Mouse (Mus musculus): ENCODE data around the gene Guk1. TPM values are rescaled to one million over a fixed set of nuclear protein-coding genes. Genes with fewer than 3 reads are reported as not detected.

The Guk1 gene
- polyA plus RNA-seq, 1 experiment from 2014 or later, result 113 TPM

GRCm38 (mm10) chr11:59210020-59210419 is 18.0 kb upstream of the Guk1 start:
- no peaks in the 10 kb centered on the region for H3K27me3 ChIP-seq
- H3K4me1 ChIP-seq, result peaks cover 20% of the 10 kb centered on the region
- no peak overlapping the region for H3K4me2 ChIP-seq (replicated peaks)
- ATAC-seq (ENCODE audit: insufficient number of reproducible peaks, low FRiP score, low TSS enrichment, low read depth), result no peak
- peaks cover 69% of the 10 kb centered on the region for H3K36me3 ChIP-seq
- H3K27ac ChIP-seq (replicated peaks), result 0 out of 2 replicates have a peak overlapping the region, but pooled peaks have one; percentile 93
- no peak overlapping the region for H3K4me3 ChIP-seq (replicated peaks)
- 81% methylated on average over 4 of the region's 4 CpGs for WGBS
- no peak overlapping the region for H3K9ac ChIP-seq
- H3K9me3 ChIP-seq (replicated peaks), result no peaks in the 10 kb centered on the region

GRCm38 (mm10) chr11:59209580-59209979 is 17.6 kb upstream of the Guk1 start:
- Histone ChIP-seq H3K4me1 (peaks cover 20% of the 10 kb centered on the region), H3K36me3 (peaks cover 67% of the 10 kb centered on the region), H3K27ac (replicated peaks) (0 out of 2 replicates have a peak overlapping the region, but pooled peaks have one; percentile 93), H3K4me3 (replicated peaks) (peak overlapping the region; percentile 98; the same call in 1 of the 2 replicates), H3K9ac (no peak overlapping the region), H3K27me3 (no peaks in the 10 kb centered on the region), H3K4me2 (replicated peaks) (peak overlapping the region; percentile 84), H3K9me3 (replicated peaks) (no peaks in the 10 kb centered on the region)
- ATAC-seq (ENCODE audit: insufficient number of reproducible peaks, low FRiP score, low TSS enrichment, low read depth), result no peak
- WGBS, result 57% methylated on average over 5 of the region's 5 CpGs

- WGBS, result 12% methylated on average over 18 of the region's 18 CpGs
- ATAC-seq (ENCODE audit: insufficient number of reproducible peaks, low FRiP score, low TSS enrichment, low read depth), result peak; percentile 45
These were observed 17.0 kb upstream of the Guk1 start for GRCm38 (mm10) chr11:59209003-59209441.

DNA sequence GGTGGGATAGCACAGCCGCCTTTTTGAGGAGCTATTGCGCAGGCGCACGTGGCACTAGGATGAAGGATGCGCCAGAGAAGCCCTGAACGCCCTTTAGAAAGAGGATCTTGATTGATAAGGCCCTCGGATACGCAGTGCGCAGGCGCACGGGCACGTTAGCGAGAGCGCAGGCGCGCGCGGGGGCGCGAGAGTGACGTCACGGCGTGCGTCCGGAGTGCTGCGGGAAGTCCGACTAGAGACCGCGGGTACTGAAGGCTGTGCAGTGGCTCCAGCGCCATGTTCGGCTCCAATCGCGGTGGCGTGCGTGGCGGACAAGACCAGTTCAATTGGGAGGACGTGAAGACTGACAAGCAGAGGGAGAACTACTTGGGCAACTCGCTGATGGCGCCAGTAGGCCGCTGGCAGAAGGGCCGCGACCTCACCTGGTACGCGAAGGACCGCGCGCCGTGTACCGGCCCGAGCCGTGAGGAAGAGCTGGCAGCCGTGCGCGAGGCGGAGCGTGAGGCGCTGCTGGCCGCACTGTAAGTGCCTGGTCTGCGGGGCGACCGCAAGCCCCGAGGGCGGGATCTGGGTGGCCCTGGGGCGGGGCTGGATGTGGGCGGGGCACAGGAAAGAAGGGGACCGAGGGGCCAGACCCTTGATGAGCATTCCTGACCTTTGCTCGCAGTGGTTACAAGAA is 16.3 kb upstream of the Guk1 start, which contains the start of gene 2310033P09Rik:
TSS of gene 2310033P09Rik (plus strand) at position 169 of the 679 bp plus-strand sequence.
- H3K9me3 ChIP-seq (replicated peaks), result no peaks in the 10 kb centered on the region
- H3K27me3 ChIP-seq, result no peaks in the 10 kb centered on the region
- peak within 1 kb of the TSS; percentile 84 for H3K4me2 ChIP-seq (replicated peaks)
- peak within 1 kb of the TSS; percentile 93 for H3K27ac ChIP-seq (replicated peaks)
- peaks cover 62% of the 10 kb centered on the region for H3K36me3 ChIP-seq
- peak; percentile 81 for ATAC-seq (ENCODE audit: insufficient number of reproducible peaks, low FRiP score, low TSS enrichment, low read depth)
- peak within 1 kb of the TSS; percentile 98 for H3K4me3 ChIP-seq (replicated peaks)
- under 1% methylated on average over 67 of the region's 67 CpGs for WGBS
- peaks cover 20% of the 10 kb centered on the region for H3K4me1 ChIP-seq
- peak within 1 kb of the TSS; percentile 85 for H3K9ac ChIP-seq

More at GRCm38 (mm10) chr11:59209003-59209441, 17.0 kb upstream of the Guk1 start:
- H3K4me3 ChIP-seq (replicated peaks), result peak overlapping the region; percentile 98
- peaks cover 67% of the 10 kb centered on the region for H3K36me3 ChIP-seq
- H3K4me2 ChIP-seq (replicated peaks), result peak overlapping the region; percentile 84
- peak overlapping the region; percentile 93 for H3K27ac ChIP-seq (replicated peaks)
- H3K4me1 ChIP-seq, result peaks cover 20% of the 10 kb centered on the region
- H3K9ac ChIP-seq, result peak overlapping the region; percentile 85; the same call in 1 of the 2 replicates
- H3K9me3 ChIP-seq (replicated peaks), result no peaks in the 10 kb centered on the region
- no peaks in the 10 kb centered on the region for H3K27me3 ChIP-seq

- peak within 1 kb of the TSS; percentile 96 for H3K4me3 ChIP-seq (replicated peaks)
- H3K36me3 ChIP-seq, result peaks cover 35% of the 10 kb centered on the region
- peak; percentile 93 for ATAC-seq (ENCODE audit: insufficient number of reproducible peaks, low FRiP score, low TSS enrichment, low read depth)
- peaks cover 14% of the 10 kb centered on the region for H3K4me1 ChIP-seq
- WGBS, result under 1% methylated on average over 63 of the region's 63 CpGs
- H3K27ac ChIP-seq (replicated peaks), result peak within 1 kb of the TSS; percentile 84
- no peaks in the 10 kb centered on the region for H3K9me3 ChIP-seq (replicated peaks)
- H3K9ac ChIP-seq, result peak within 1 kb of the TSS; percentile 81
- peak within 1 kb of the TSS; percentile 93 for H3K4me2 ChIP-seq (replicated peaks)
- no peaks in the 10 kb centered on the region for H3K27me3 ChIP-seq
These were observed 10.3 kb upstream of the Guk1 start, which contains the start of gene Mrpl55 for GRCm38 (mm10) chr11:59202081-59202995. Gene Mrpl55, plus strand, starts transcription at chr11:59202486.

DNA sequence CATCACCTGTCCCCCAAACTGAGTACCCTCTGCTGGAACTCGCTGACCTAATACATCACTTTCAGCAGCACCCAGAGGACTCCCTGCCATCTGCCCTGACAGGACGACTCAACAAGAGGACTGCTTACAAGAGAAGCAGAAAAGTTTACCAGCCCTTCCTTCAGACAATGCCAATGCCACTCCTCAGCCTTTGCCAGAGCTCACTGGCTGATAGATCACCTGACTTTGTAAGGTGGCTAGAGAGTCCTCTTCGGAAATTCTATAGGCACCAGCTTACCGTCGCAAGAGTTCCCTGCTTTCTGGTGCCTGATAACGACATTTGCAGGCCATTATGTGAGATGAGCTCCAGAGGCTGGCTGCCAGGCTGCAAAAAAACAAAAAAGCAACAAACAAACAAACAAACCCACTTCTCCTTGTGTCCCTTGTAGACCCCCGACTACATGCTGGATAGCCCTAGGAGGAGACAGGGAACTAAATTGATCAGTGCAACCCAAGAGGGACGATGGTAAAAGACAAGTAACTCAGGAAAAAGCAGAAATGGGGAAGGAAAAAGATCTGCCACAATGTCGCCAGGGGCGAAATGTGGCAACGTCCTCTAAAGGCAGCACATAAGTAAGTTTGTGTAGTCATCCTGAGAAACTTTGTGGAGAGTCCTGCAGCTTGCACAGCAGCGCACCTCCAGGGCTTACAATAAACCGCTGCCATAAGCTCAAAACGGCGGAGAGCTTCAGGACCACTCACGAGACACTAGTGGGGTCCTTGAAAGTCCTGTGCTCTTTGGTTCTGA is 9.4 kb upstream of the Guk1 start:
- WGBS, result 31% methylated on average over 16 of the region's 16 CpGs
- Histone ChIP-seq H3K27ac (replicated peaks) (peak overlapping the region; percentile 84), H3K9me3 (replicated peaks) (no peaks in the 10 kb centered on the region), H3K4me2 (replicated peaks) (peak overlapping the region; percentile 93), H3K36me3 (peaks cover 31% of the 10 kb centered on the region), H3K4me1 (peaks cover 14% of the 10 kb centered on the region), H3K9ac (peak overlapping the region; percentile 81; the same call in 1 of the 2 replicates), H3K27me3 (no peaks in the 10 kb centered on the region), H3K4me3 (replicated peaks) (peak overlapping the region; percentile 96)
- ATAC-seq (ENCODE audit: insufficient number of reproducible peaks, low FRiP score, low TSS enrichment, low read depth), result no peak

GRCm38 (mm10) chr11:59196230-59196629 is 4.2 kb upstream of the Guk1 start:
- Histone ChIP-seq H3K36me3 (peaks cover 8% of the 10 kb centered on the region), H3K4me2 (replicated peaks) (no peak overlapping the region), H3K4me3 (replicated peaks) (no peak overlapping the region), H3K9me3 (replicated peaks) (no peaks in the 10 kb centered on the region), H3K9ac (no peak overlapping the region), H3K27ac (replicated peaks) (no peak overlapping the region), H3K27me3 (no peaks in the 10 kb centered on the region), H3K4me1 (peaks cover 4% of the 10 kb centered on the region)
- ATAC-seq (ENCODE audit: insufficient number of reproducible peaks, low FRiP score, low TSS enrichment, low read depth), result no peak

DNA sequence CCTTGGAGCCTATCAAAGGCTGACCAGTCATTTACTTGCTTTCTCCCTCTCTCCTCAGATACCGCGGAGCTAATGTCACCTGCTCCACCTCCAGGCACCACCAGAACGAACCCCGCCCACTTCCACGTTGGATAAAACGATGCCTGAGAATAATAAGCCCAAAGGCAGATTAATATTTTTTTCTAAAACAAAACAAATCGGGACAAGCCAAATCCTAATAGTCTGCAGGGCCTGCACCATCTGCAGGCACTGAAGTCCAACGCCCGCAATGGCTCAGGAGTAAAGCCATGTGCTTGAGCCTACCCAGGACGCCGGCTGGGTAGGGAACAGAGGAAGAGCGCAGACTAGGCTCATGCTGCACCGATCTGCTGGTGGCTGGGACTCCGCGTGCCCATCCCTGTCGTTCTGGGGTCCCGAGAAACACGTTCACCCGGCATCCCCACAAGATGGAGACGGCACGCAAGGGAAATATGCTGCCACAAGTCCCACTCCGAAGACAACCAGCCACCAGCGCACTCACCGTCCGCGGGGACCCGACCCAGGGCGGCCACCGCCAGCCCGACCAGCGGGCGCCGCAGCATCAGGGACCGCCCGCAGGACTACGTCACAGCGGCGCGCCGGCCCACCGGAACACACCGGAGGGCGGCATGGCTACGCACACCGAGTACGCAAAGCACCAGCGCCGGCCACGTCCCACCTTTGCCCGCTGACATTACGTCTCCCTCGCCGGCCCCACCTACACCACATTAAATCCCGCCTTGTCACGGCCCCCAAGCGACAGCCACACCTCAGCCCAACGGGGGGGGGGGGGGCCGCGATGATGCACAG is 567 bp downstream of the Guk1 start:
- peak overlapping the region; percentile 80 for H3K4me2 ChIP-seq (replicated peaks)
- H3K27me3 ChIP-seq, result no peaks in the 10 kb centered on the region
- peaks cover 9% of the 10 kb centered on the region; the same call in 1 of the 2 replicates for H3K36me3 ChIP-seq
- H3K4me1 ChIP-seq, result peaks cover 13% of the 10 kb centered on the region
- peak overlapping the region; percentile 62 for H3K9ac ChIP-seq
- H3K27ac ChIP-seq (replicated peaks), result peak overlapping the region; percentile 94
- WGBS, result under 1% methylated on average over 59 of the region's 59 CpGs
- ATAC-seq (ENCODE audit: insufficient number of reproducible peaks, low FRiP score, low TSS enrichment, low read depth), result peak; percentile 93
- no peaks in the 10 kb centered on the region for H3K9me3 ChIP-seq (replicated peaks)
- peak overlapping the region; percentile 72 for H3K4me3 ChIP-seq (replicated peaks)

DNA sequence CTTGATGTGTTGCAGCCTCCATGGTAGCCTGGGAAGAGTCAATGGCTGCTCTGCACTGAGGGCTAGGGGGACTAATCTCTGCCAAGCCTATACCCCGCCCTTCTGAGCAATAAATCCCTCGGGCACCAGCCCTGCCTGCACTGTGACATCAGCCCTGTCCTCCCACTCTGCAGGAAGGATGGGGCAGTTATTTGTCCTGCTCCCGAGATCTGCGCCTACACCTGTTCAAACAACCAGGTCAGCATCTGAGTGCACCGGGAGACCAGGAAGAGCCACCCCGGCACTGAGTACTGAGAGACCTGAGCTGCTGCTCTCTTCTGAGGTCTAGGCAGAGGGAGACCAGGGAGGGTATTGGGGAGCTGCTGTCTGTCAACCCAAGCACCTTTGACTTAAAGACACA is 4.3 kb downstream of the Guk1 start:
- 79% methylated on average over 6 of the region's 6 CpGs for WGBS
- H3K4me2 ChIP-seq (replicated peaks), result no peak overlapping the region
- no peak for ATAC-seq (ENCODE audit: insufficient number of reproducible peaks, low FRiP score, low TSS enrichment, low read depth)
- H3K27ac ChIP-seq (replicated peaks), result no peak overlapping the region
- no peaks in the 10 kb centered on the region for H3K27me3 ChIP-seq
- peaks cover 13% of the 10 kb centered on the region for H3K4me1 ChIP-seq
- no peak overlapping the region for H3K9ac ChIP-seq
- H3K36me3 ChIP-seq, result peaks cover 34% of the 10 kb centered on the region
- no peak overlapping the region for H3K4me3 ChIP-seq (replicated peaks)
- H3K9me3 ChIP-seq (replicated peaks), result no peaks in the 10 kb centered on the region

GRCm38 (mm10) chr11:59185490-59185889 is 6.5 kb downstream of the Guk1 start:
- H3K4me2 ChIP-seq (replicated peaks), result no peak overlapping the region
- peaks cover 7% of the 10 kb centered on the region; the same call in 1 of the 2 replicates for H3K4me1 ChIP-seq
- H3K27ac ChIP-seq (replicated peaks), result no peak overlapping the region
- no peak overlapping the region for H3K4me3 ChIP-seq (replicated peaks)
- H3K36me3 ChIP-seq, result peaks cover 34% of the 10 kb centered on the region
- no peaks in the 10 kb centered on the region for H3K9me3 ChIP-seq (replicated peaks)
- no peaks in the 10 kb centered on the region for H3K27me3 ChIP-seq
- H3K9ac ChIP-seq, result no peak overlapping the region
- ATAC-seq (ENCODE audit: insufficient number of reproducible peaks, low FRiP score, low TSS enrichment, low read depth), result no peak
- 64% methylated on average over 5 of the region's 5 CpGs for WGBS

All from embryonic facial prominence, embryonic 15.5 days (tissue).